Mouse (Mus musculus): ENCODE data around the gene Gm5788. TPM values are rescaled to one million over a fixed set of nuclear protein-coding genes. Genes with fewer than 3 reads are reported as not detected.

Gene Gm5788
- polyA plus RNA-seq, 1 experiment from 2014 or later: not detected

Other genes starting within 250 kb of the Gm5788 start
- 37.4 and 39.7 TPM in 2 replicates for gene Vipas39, start 228.5 kb upstream of the Gm5788 start, polyA plus RNA-seq (2016; fragmentation: Nextera tagmentation; extraction: Ambion mirVana)
- 237 and 277 TPM in 2 replicates for gene Ahsa1, start 228.2 kb upstream of the Gm5788 start, polyA plus RNA-seq (2016; fragmentation: Nextera tagmentation; extraction: Ambion mirVana)
- 0.71 and 0.84 TPM in 2 replicates for gene Ism2, start 195.0 kb upstream of the Gm5788 start, polyA plus RNA-seq (2016; fragmentation: Nextera tagmentation; extraction: Ambion mirVana)
- gene Sptlc2, start 106.4 kb upstream of the Gm5788 start, polyA plus RNA-seq (2016; fragmentation: Nextera tagmentation; extraction: Ambion mirVana): 76.7 and 76.9 TPM in 2 replicates
- 265 and 273 TPM in 2 replicates for gene Slirp, start 50.8 kb upstream of the Gm5788 start, polyA plus RNA-seq (2016; fragmentation: Nextera tagmentation; extraction: Ambion mirVana)
- 49.2 and 61.9 TPM in 2 replicates for gene Alkbh1, start 50.7 kb upstream of the Gm5788 start, polyA plus RNA-seq (2016; fragmentation: Nextera tagmentation; extraction: Ambion mirVana)
- gene Snw1, start 22.4 kb upstream of the Gm5788 start, polyA plus RNA-seq (2016; fragmentation: Nextera tagmentation; extraction: Ambion mirVana): 94.5 and 116 TPM in 2 replicates
- not detected in 2 replicates for gene Gm8300, start 19.6 kb downstream of the Gm5788 start, polyA plus RNA-seq (2016; fragmentation: Nextera tagmentation; extraction: Ambion mirVana)
- gene Oog1, start 108.0 kb downstream of the Gm5788 start, polyA plus RNA-seq (2016; fragmentation: Nextera tagmentation; extraction: Ambion mirVana): not detected in 2 replicates
- not detected in 2 replicates for gene Gm4027, start 124.1 kb downstream of the Gm5788 start, polyA plus RNA-seq (2016; fragmentation: Nextera tagmentation; extraction: Ambion mirVana)
- not detected in 2 replicates for gene Gm16381, start 149.9 kb downstream of the Gm5788 start, polyA plus RNA-seq (2016; fragmentation: Nextera tagmentation; extraction: Ambion mirVana)

All from heart, embryonic 10.5 days (tissue).